Mouse (Mus musculus) thymus, adult 2 months (tissue): ENCODE data around the gene Itgbl1.

ENCODE experiments used
- CTCF ChIP-seq: fragments of 200-500 bp; IDR thresholded peaks from 2 replicates; pipeline ENCODE4 v1.5.1; 2012; ENCODE audit warnings: mild to moderate bottlenecking, control low read depth, low read length, moderate library complexity, borderline replicate concordance; ENCODE audit not compliant: control insufficient read depth, poor library complexity, insufficient read depth; ENCODE audit errors: extremely low read depth
- POLR2A ChIP-seq: fragments of 200-500 bp; IDR thresholded peaks from 2 replicates; pipeline ENCODE4 v1.6.1; 2012; ENCODE audit warnings: mild to moderate bottlenecking, low read length, control low read depth, moderate library complexity; ENCODE audit not compliant: control insufficient read depth, poor library complexity, insufficient read depth; ENCODE audit errors: extremely low read depth

DNA sequence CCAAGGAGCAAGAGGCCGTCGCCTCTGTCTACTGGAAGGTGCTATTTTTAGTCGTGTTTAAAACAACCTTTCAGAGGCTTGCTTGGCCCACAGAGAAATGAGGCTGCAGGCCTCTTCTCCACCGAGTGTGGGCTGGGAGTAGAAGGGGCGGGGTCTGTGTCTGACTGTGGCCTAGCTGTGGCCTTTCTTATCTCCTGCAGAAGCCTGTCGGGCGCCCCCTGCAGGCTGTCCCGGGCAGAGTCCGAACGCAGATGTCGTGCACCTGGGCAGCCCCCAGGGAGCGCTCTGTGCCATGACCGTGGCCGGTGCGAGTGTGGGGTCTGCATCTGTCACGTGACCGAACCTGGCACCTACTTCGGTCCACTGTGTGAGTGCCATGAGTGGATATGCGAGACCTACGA is 1.3 kb downstream of the Itgbl1 start:
- TF ChIP-seq CTCF (no peak), POLR2A (no peak)
